Mouse (Mus musculus): ENCODE results near the gene Fyttd1. TPM values are rescaled to one million over a fixed set of nuclear protein-coding genes. Genes with fewer than 3 reads are reported as not detected.

Gene Fyttd1
- polyA plus RNA-seq (2012; rRNA removed): 51.2 and 58.7 TPM in 2 replicates

GRCm38 (mm10) chr16:32877343-32878156 is at the start of gene Fyttd1, which contains the start of gene Rubcn:
TSS of gene Fyttd1 (plus strand) at chr16:32877500.
TSS of gene Rubcn (minus strand) at chr16:32877766.

GRCm38 (mm10) chr16:32913937-32914881 is 36.9 kb downstream of the Fyttd1 start, which contains the start of gene Lrch3:
TSS of gene Lrch3 (plus strand) at chr16:32914100.

Other genes starting within 250 kb of the Fyttd1 start
- gene Tnk2, start 233.6 kb upstream of the Fyttd1 start, polyA plus RNA-seq (2012; rRNA removed): 99.3 and 105 TPM in 2 replicates
- gene Muc4, start 141.6 kb upstream of the Fyttd1 start, polyA plus RNA-seq (2012; rRNA removed): 0.06 and 0.14 TPM in 2 replicates
- 0.02 and 0.10 TPM in 2 replicates for gene Muc20, start 80.1 kb upstream of the Fyttd1 start, polyA plus RNA-seq (2012; rRNA removed)
- not detected in 2 replicates for gene Smbd1, start 67.0 kb upstream of the Fyttd1 start, polyA plus RNA-seq (2012; rRNA removed)
- 47.5 and 47.7 TPM in 2 replicates for gene Rubcn, start 266 bp downstream of the Fyttd1 start, polyA plus RNA-seq (2012; rRNA removed)
- gene Lrch3, start 36.6 kb downstream of the Fyttd1 start, polyA plus RNA-seq (2012; rRNA removed): 58.0 and 61.1 TPM in 2 replicates
- gene Iqcg, start 178.7 kb downstream of the Fyttd1 start, polyA plus RNA-seq (2012; rRNA removed): 1.8 and 2.8 TPM in 2 replicates
- gene Rpl35a, start 179.0 kb downstream of the Fyttd1 start, polyA plus RNA-seq (2012; rRNA removed): 993 and 1,020 TPM in 2 replicates
- 7.5 and 8.9 TPM in 2 replicates for gene Lmln, start 185.0 kb downstream of the Fyttd1 start, polyA plus RNA-seq (2012; rRNA removed)